Mouse (Mus musculus) heart, postnatal 0 days (tissue): ENCODE results near the gene Oxsr1. TPM values are rescaled to one million over a fixed set of nuclear protein-coding genes. Genes with fewer than 3 reads are reported as not detected.

Experiments used
- ATAC-seq: fragments of 200-750 bp; cut with Nextera tagmentation; 2 replicates; pipeline ENCODE4 v1.8.0; 2017; ENCODE audit warnings: low read depth, moderate number of reproducible peaks, moderate library complexity; ENCODE audit not compliant: insufficient read depth
- DNase-seq: peaks from one replicate; pipeline ENCODE4 v3.0.0-alpha.2; 2016; ENCODE audit warnings: low spot score
- H3K27ac ChIP-seq: fragments of 300-500 bp; sonication (generic); 2 replicates; pipeline ENCODE4 v1.5.1; 2014; ENCODE audit warnings: low read depth, mild to moderate bottlenecking
- H3K27me3 ChIP-seq: fragments of 300-500 bp; sonication (generic); 2 replicates; pipeline ENCODE4 v1.6.1; 2014; ENCODE audit warnings: low read length, mixed read lengths; ENCODE audit not compliant: control insufficient read depth, insufficient read depth
- H3K36me3 ChIP-seq: fragments of 300-500 bp; sonication (generic); replicated peaks from 2 replicates; pipeline ENCODE4 v1.6.1; 2014; ENCODE audit warnings: low read length, mixed read lengths; ENCODE audit not compliant: control insufficient read depth, insufficient read depth
- H3K4me1 ChIP-seq: fragments of 300-500 bp; sonication (generic); 2 replicates; pipeline ENCODE4 v1.6.1; 2014; ENCODE audit warnings: antibody characterized with exemption; ENCODE audit not compliant: control insufficient read depth, insufficient read depth
- H3K4me2 ChIP-seq: fragments of 300-500 bp; sonication (generic); 2 replicates; pipeline ENCODE4 v1.6.1; 2014; ENCODE audit warnings: low read depth, mild to moderate bottlenecking, low read length, moderate library complexity
- H3K4me3 ChIP-seq: fragments of 300-500 bp; sonication (generic); 2 replicates; pipeline ENCODE4 v1.5.1; 2014; ENCODE audit warnings: low read depth, low read length
- H3K9ac ChIP-seq: fragments of 300-500 bp; sonication (generic); replicated peaks from 2 replicates; pipeline ENCODE4 v1.6.1; 2014; ENCODE audit warnings: low read depth, low read length, mixed read lengths
- H3K9me3 ChIP-seq: fragments of 300-500 bp; sonication (generic); replicated peaks from 2 replicates; pipeline ENCODE4 v1.6.1; 2016; ENCODE audit warnings: low read length; ENCODE audit not compliant: control insufficient read depth
- CTCF ChIP-seq: IDR thresholded peaks from 2 replicates; pipeline ENCODE4 v1.5.1; 2016; ENCODE audit warnings: antibody characterized with exemption, control low read depth, low read depth
- EP300 ChIP-seq: IDR thresholded peaks from 2 replicates; pipeline ENCODE4 v1.6.1; 2016; ENCODE audit warnings: antibody characterized with exemption, low read depth
- WGBS: fragments of 180-500 bp; shearing (Covaris S2); extraction: QIAGEN DNeasy Blood & Tissue Kit; methylation state at CpG from one replicate; pipeline ENCODE4 v1.1.7; 2014; 5-methylcytosine and 5-hydroxymethylcytosine counted together
- polyA plus RNA-seq: library from polyadenylated mRNA; unstranded; fragments of >200 nt; fragmentation: Nextera tagmentation; extraction: Ambion mirVana; gene quantifications from 2 replicates; pipeline ENCODE4 v1.2.1, GENCODE M21; 2015
- total RNA-seq: library from RNA; depleted of rRNA; stranded (reverse); fragments of >200 nt; gene quantifications from 2 replicates; pipeline ENCODE4 v1.2.3, GENCODE M21; 2014; ENCODE audit warnings: low replicate concordance

Oxsr1 gene
- total and polyA plus RNA-seq, 2 experiments from 2014 or later: 6.7 to 28.1 TPM

- no peak for ATAC-seq
- WGBS: 91% methylated on average over 14 of the region's 14 CpGs
These were observed 15.6 kb upstream of the Oxsr1 start for GRCm38 (mm10) chr9:119337842-119338241.

DNA sequence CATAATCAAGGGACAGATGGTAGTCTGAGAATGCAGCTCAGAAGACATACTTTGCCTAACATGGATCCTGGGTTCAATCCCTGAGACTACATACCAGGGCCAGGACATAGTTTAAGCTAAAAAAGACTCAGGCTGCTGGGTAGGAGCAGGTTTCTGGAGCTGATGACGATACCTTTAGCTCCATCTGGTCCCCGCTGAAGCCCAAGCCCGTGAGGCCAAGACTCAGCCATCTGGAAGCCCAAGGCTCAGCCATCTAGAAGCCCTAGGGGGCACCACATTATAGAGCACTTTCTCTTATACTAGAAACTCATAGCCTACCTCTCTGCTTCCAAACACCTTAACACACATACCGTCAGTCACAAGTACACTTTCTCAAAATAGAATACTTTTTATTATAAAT lies 13.3 kb upstream of the Oxsr1 start:
- Histone ChIP-seq H3K27ac (no peak overlapping the region), H3K4me2 (no peak overlapping the region), H3K9me3 (no peaks in the 10 kb centered on the region), H3K36me3 (peaks cover 15% of the 10 kb centered on the region), H3K4me1 (peaks cover 15% of the 10 kb centered on the region; the same call in 1 of the 2 replicates), H3K27me3 (no peaks in the 10 kb centered on the region), H3K9ac (no peak overlapping the region), H3K4me3 (no peak overlapping the region)
- no peak for TF ChIP-seq EP300
- TF ChIP-seq CTCF: no peak
- DNase-seq: no peak
- ATAC-seq: no peak
- WGBS: 74% methylated on average over 4 of the region's 4 CpGs

More at GRCm38 (mm10) chr9:119337842-119338241, 15.6 kb upstream of the Oxsr1 start:
- Histone ChIP-seq H3K36me3 (peaks cover 16% of the 10 kb centered on the region), H3K9ac (no peak overlapping the region), H3K4me1 (peaks cover 21% of the 10 kb centered on the region), H3K4me3 (no peak overlapping the region), H3K27me3 (no peaks in the 10 kb centered on the region), H3K9me3 (no peaks in the 10 kb centered on the region), H3K4me2 (no peak overlapping the region), H3K27ac (no peak overlapping the region)
- no peak for TF ChIP-seq EP300
- TF ChIP-seq CTCF: no peak
- DNase-seq: no peak

DNA sequence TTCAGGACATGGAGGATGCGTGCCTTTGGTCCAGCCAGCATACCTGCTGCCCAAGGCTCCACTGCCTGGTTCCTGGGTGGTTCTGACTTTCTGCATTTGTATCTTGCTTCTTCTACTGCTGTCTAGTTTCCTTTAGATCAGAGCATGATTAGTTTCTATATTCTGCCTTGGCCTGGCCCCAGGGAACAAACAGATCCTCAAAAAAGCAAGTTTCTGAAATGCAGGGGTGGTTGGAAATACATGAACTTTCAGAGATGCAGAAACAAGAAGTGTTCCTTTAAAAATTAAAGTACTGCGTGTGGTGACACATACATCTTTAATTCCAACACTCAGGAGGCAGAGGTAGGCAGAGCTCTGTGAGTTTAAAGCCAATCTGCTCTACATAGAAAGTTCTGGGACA lies 12.6 kb upstream of the Oxsr1 start:
- Histone ChIP-seq H3K36me3 (peaks cover 15% of the 10 kb centered on the region), H3K27me3 (no peaks in the 10 kb centered on the region), H3K4me3 (no peak overlapping the region), H3K4me1 (peaks cover 12% of the 10 kb centered on the region; the same call in 1 of the 2 replicates), H3K9ac (no peak overlapping the region), H3K27ac (peak overlapping the region; percentile 69), H3K4me2 (peak overlapping the region; percentile 3; the same call in 1 of the 2 replicates), H3K9me3 (no peaks in the 10 kb centered on the region)
- ATAC-seq: no peak
- DNase-seq: no peak
- WGBS: 77% methylated on average over 2 of the region's 2 CpGs
- TF ChIP-seq EP300 (no peak), CTCF (no peak)

DNA sequence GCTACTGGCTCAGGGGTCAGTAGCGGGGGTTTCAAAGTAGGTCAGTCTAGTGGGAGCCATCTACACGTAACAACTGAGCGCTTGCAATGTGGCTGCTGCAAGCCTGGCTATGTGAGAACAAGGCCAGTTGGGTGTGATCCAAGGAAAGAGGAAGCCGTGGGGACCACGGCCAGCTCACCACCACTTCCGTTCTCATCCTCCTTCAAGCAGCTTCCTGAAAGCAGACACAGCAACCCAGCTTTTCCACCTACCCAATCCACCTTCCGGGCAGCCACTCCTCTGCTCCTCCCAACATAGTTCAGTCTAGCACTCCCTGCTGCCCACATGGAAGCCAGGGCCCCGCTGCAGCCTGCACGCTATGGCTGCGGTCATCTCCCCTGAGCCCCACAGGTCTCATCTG lies 12.1 kb upstream of the Oxsr1 start:
- H3K4me1 ChIP-seq: peaks cover 11% of the 10 kb centered on the region; the same call in 1 of the 2 replicates
- H3K36me3 ChIP-seq: peaks cover 15% of the 10 kb centered on the region
- TF ChIP-seq CTCF (0 out of 2 replicates have a peak, but pooled peaks have one; percentile 10), EP300 (no peak)
- H3K27ac ChIP-seq: peak overlapping the region; percentile 69
- no peak overlapping the region for H3K4me3 ChIP-seq
- no peaks in the 10 kb centered on the region for H3K27me3 ChIP-seq
- no peak; the same call in 1 of the 2 replicates for ATAC-seq
- peak overlapping the region; percentile 3; the same call in 1 of the 2 replicates for H3K4me2 ChIP-seq
- no peaks in the 10 kb centered on the region for H3K9me3 ChIP-seq
- 17% methylated on average over 10 of the region's 10 CpGs for WGBS
- peak; percentile 64 for DNase-seq
- H3K9ac ChIP-seq: no peak overlapping the region

GRCm38 (mm10) chr9:119330186-119330963 lies 8.1 kb upstream of the Oxsr1 start:
- no peak for DNase-seq
- Histone ChIP-seq H3K27me3 (no peaks in the 10 kb centered on the region), H3K4me1 (peaks cover 7% of the 10 kb centered on the region; the same call in 1 of the 2 replicates), H3K4me3 (no peak overlapping the region), H3K4me2 (no peak overlapping the region), H3K9me3 (no peaks in the 10 kb centered on the region), H3K36me3 (no peaks in the 10 kb centered on the region), H3K9ac (no peak overlapping the region), H3K27ac (no peak overlapping the region)
- WGBS: 75% methylated on average over 15 of the region's 15 CpGs
- no peak for TF ChIP-seq CTCF
- no peak for TF ChIP-seq EP300
- no peak for ATAC-seq
